Mouse (Mus musculus): ENCODE results near the gene Creb3. TPM values are rescaled to one million over a fixed set of nuclear protein-coding genes. Genes with fewer than 3 reads are reported as not detected.
"Not testable (repeated sequence)": the region's sequence is repeated elsewhere in the genome, so short reads cannot be mapped to it uniquely, and the experiment has no call there.

Gene Creb3
- polyA plus RNA-seq, 1 experiment from 2014 or later: 89.2 TPM

- 64% methylated on average over 8 of the region's 8 CpGs for WGBS
- H3K9ac ChIP-seq (ENCODE audit: low read length): no peak overlapping the region; the same call in 1 of the 2 replicates
- 0 out of 2 replicates have a peak, but pooled peaks have one; percentile 19 for ATAC-seq (ENCODE audit: low FRiP score, low TSS enrichment)
- no peaks in the 10 kb centered on the region for H3K4me1 ChIP-seq (replicated peaks; ENCODE audit: control insufficient read depth, insufficient read depth)
- no peak for DNase-seq (ENCODE audit: low spot score)
- no peak overlapping the region for H3K27ac ChIP-seq (replicated peaks)
- no peaks in the 10 kb centered on the region for H3K9me3 ChIP-seq (ENCODE audit: control insufficient read depth, low read length)
- H3K4me3 ChIP-seq (ENCODE audit: low read depth, low read length): no peak overlapping the region
- no peaks in the 10 kb centered on the region for H3K27me3 ChIP-seq (ENCODE audit: control insufficient read depth, insufficient read depth, low read length)
- TF ChIP-seq CTCF (IDR thresholded peaks at IDR 0.05; ENCODE audit: low read depth) (no peak), EP300 (optimal IDR thresholded peaks at IDR 0.05) (no peak)
- H3K36me3 ChIP-seq (ENCODE audit: control insufficient read depth, insufficient read depth, low read length): peaks cover 19% of the 10 kb centered on the region
- H3K4me2 ChIP-seq (replicated peaks; ENCODE audit: low read depth): no peak overlapping the region
Measured at GRCm38 (mm10) chr4:43586411-43586810, 24.3 kb downstream of the Creb3 start.

- H3K4me1 ChIP-seq (replicated peaks; ENCODE audit: control insufficient read depth, insufficient read depth): no peaks in the 10 kb centered on the region
- no peak overlapping the region for H3K4me3 ChIP-seq (ENCODE audit: low read depth, low read length)
- H3K9ac ChIP-seq (ENCODE audit: low read length): no peak overlapping the region
- DNase-seq (ENCODE audit: low spot score): no peak
- H3K36me3 ChIP-seq (ENCODE audit: control insufficient read depth, insufficient read depth, low read length): peaks cover 12% of the 10 kb centered on the region
- no peak for TF ChIP-seq CTCF (IDR thresholded peaks at IDR 0.05; ENCODE audit: low read depth)
- no peak for TF ChIP-seq EP300 (optimal IDR thresholded peaks at IDR 0.05)
- peak; percentile 37; the same call in 1 of the 2 replicates for ATAC-seq (ENCODE audit: low FRiP score, low TSS enrichment)
- H3K9me3 ChIP-seq (ENCODE audit: control insufficient read depth, low read length): no peaks in the 10 kb centered on the region
- H3K27ac ChIP-seq (replicated peaks): no peak overlapping the region
- WGBS: 48% methylated on average over 7 of the region's 7 CpGs
- H3K4me2 ChIP-seq (replicated peaks; ENCODE audit: low read depth): no peak overlapping the region
- no peaks in the 10 kb centered on the region for H3K27me3 ChIP-seq (ENCODE audit: control insufficient read depth, insufficient read depth, low read length)
Measured at GRCm38 (mm10) chr4:43587681-43588080, 25.5 kb downstream of the Creb3 start.

- Histone ChIP-seq H3K27ac (replicated peaks) (no peak overlapping the region), H3K9ac (ENCODE audit: low read length) (no peak overlapping the region), H3K4me3 (ENCODE audit: low read depth, low read length) (no peak overlapping the region), H3K4me2 (replicated peaks; ENCODE audit: low read depth) (no peak overlapping the region), H3K36me3 (ENCODE audit: control insufficient read depth, insufficient read depth, low read length) (no peaks in the 10 kb centered on the region), H3K27me3 (ENCODE audit: control insufficient read depth, insufficient read depth, low read length) (no peaks in the 10 kb centered on the region), H3K4me1 (replicated peaks; ENCODE audit: control insufficient read depth, insufficient read depth) (no peaks in the 10 kb centered on the region), H3K9me3 (ENCODE audit: control insufficient read depth, low read length) (no peaks in the 10 kb centered on the region)
- no peak for ATAC-seq (ENCODE audit: low FRiP score, low TSS enrichment)
- no peak for DNase-seq (ENCODE audit: low spot score)
- no peak for TF ChIP-seq CTCF (IDR thresholded peaks at IDR 0.05; ENCODE audit: low read depth)
- WGBS: 60% methylated on average over 5 of the region's 5 CpGs
Measured at GRCm38 (mm10) chr4:43591543-43591942, 29.4 kb downstream of the Creb3 start.

GRCm38 (mm10) chr4:43591961-43592360, 29.8 kb downstream of the Creb3 start:
- no peak overlapping the region for H3K4me3 ChIP-seq (ENCODE audit: low read depth, low read length)
- ATAC-seq (ENCODE audit: low FRiP score, low TSS enrichment) (no peak), DNase-seq (ENCODE audit: low spot score) (no peak)
- no peak overlapping the region for H3K9ac ChIP-seq (ENCODE audit: low read length)
- no peak overlapping the region for H3K4me2 ChIP-seq (replicated peaks; ENCODE audit: low read depth)
- no peaks in the 10 kb centered on the region for H3K36me3 ChIP-seq (ENCODE audit: control insufficient read depth, insufficient read depth, low read length)
- no peaks in the 10 kb centered on the region for H3K27me3 ChIP-seq (ENCODE audit: control insufficient read depth, insufficient read depth, low read length)
- no peak overlapping the region for H3K27ac ChIP-seq (replicated peaks)
- H3K4me1 ChIP-seq (replicated peaks; ENCODE audit: control insufficient read depth, insufficient read depth): no peaks in the 10 kb centered on the region
- no peaks in the 10 kb centered on the region for H3K9me3 ChIP-seq (ENCODE audit: control insufficient read depth, low read length)
- 69% methylated on average over 3 of the region's 3 CpGs for WGBS
- no peak for TF ChIP-seq EP300 (optimal IDR thresholded peaks at IDR 0.05)
- no peak for TF ChIP-seq CTCF (IDR thresholded peaks at IDR 0.05; ENCODE audit: low read depth)

- Histone ChIP-seq H3K4me2 (replicated peaks; ENCODE audit: low read depth) (no peak overlapping the region), H3K27ac (replicated peaks) (no peak overlapping the region), H3K4me3 (ENCODE audit: low read depth, low read length) (no peak overlapping the region), H3K27me3 (ENCODE audit: control insufficient read depth, insufficient read depth, low read length) (no peaks in the 10 kb centered on the region), H3K4me1 (replicated peaks; ENCODE audit: control insufficient read depth, insufficient read depth) (no peaks in the 10 kb centered on the region), H3K36me3 (ENCODE audit: control insufficient read depth, insufficient read depth, low read length) (no peaks in the 10 kb centered on the region), H3K9me3 (ENCODE audit: control insufficient read depth, low read length) (no peaks in the 10 kb centered on the region), H3K9ac (ENCODE audit: low read length) (no peak overlapping the region)
- ATAC-seq (ENCODE audit: low FRiP score, low TSS enrichment): no peak
- 45% methylated on average over 3 of the region's 3 CpGs for WGBS
- TF ChIP-seq CTCF (IDR thresholded peaks at IDR 0.05; ENCODE audit: low read depth) (no peak), EP300 (optimal IDR thresholded peaks at IDR 0.05) (no peak)
- DNase-seq (ENCODE audit: low spot score): peak; percentile 8
Measured at GRCm38 (mm10) chr4:43593453-43593852, 31.3 kb downstream of the Creb3 start.

- not testable (repeated sequence) for H3K9me3 ChIP-seq (ENCODE audit: control insufficient read depth, low read length); ATAC-seq (ENCODE audit: low FRiP score, low TSS enrichment); H3K4me2 ChIP-seq (replicated peaks; ENCODE audit: low read depth); H3K36me3 ChIP-seq (ENCODE audit: control insufficient read depth, insufficient read depth, low read length); H3K4me3 ChIP-seq (ENCODE audit: low read depth, low read length); H3K27me3 ChIP-seq (ENCODE audit: control insufficient read depth, insufficient read depth, low read length); H3K9ac ChIP-seq (ENCODE audit: low read length); H3K4me1 ChIP-seq (replicated peaks; ENCODE audit: control insufficient read depth, insufficient read depth); H3K27ac ChIP-seq (replicated peaks); DNase-seq (ENCODE audit: low spot score)
- WGBS: 74% methylated on average over 2 of the region's 2 CpGs
Measured at GRCm38 (mm10) chr4:43596597-43596996, 34.5 kb downstream of the Creb3 start.

Measured in stomach, postnatal 0 days (tissue).